10 mouse cellular contexts compared by ENCODE assay signal in genomic region chr3:50606986-50607385, GRCm38 (mm10).
DNase-seq lines count a peak whose midpoint lies in the region; TF ChIP-seq lines count a peak whose summit lies in the region.
"Had no signal": no experiment of that assay in that cellular context is flagged by ENCODE, and none has a peak within 500 bp of the region (broad histone marks: within the 10 kb centered on the region; RNA-seq: fewer than 3 reads in every experiment).

No protein-coding gene starts in this region.

- peak overlapping the region; percentile 32 for H3K27ac ChIP-seq in layer of hippocampus, adult 2 months
- no peak overlapping the region for H3K27ac ChIP-seq in heart, embryonic 10.5 days

- DNase-seq in adrenal gland, postnatal 14 days = peak; percentile 14
- DNase-seq in adrenal gland, postnatal 4 days (ENCODE audit: low spot score in 2 of 2) = no peak
- DNase-seq in layer of hippocampus, adult 2 months (ENCODE audit: low spot score in 2 of 2) = peak in 1 of 2 experiments; percentile 7
- DNase-seq in layer of hippocampus, postnatal 10 days (ENCODE audit: low spot score in 2 of 2) = no peak
- DNase-seq in brain, adult 2 months (ENCODE audit: low read depth, low spot score) = peak; percentile 88
- peak; percentile 22 to 68 for DNase-seq in cerebellum, postnatal 14 days
- DNase-seq in retina, postnatal 1 day = no peak
- no peak for DNase-seq in heart, embryonic 10.5 days (ENCODE audit: low spot score)
- DNase-seq: gastrocnemius, postnatal 10 days; kidney, postnatal 10 days had no signal

- 15% methylated on average over 1 of the region's 1 CpGs for WGBS in heart, embryonic 10.5 days

- no peak for TF ChIP-seq CTCF in layer of hippocampus, adult 2 months (conservative IDR thresholded peaks at IDR 0.05)

- no peaks in the 10 kb centered on the region for H3K4me1 ChIP-seq in heart, embryonic 10.5 days

- no peaks in the 10 kb centered on the region for H3K27me3 ChIP-seq in heart, embryonic 10.5 days (ENCODE audit: insufficient read depth, poor library complexity, severe bottlenecking)

- H3K36me3 ChIP-seq in heart, embryonic 10.5 days = no peaks in the 10 kb centered on the region

- H3K9me3 ChIP-seq in heart, embryonic 10.5 days = no peaks in the 10 kb centered on the region

- no peak overlapping the region for H3K4me3 ChIP-seq in layer of hippocampus, adult 2 months
- H3K4me3 ChIP-seq in heart, embryonic 10.5 days = no peak overlapping the region

Comparison
In these comparisons a context has a peak if more than half of its experiments do, and no peak if none do; other contexts are left out.
1. DNase-seq: peak in adrenal gland, postnatal 14 days (single experiment), brain, adult 2 months (single experiment) and cerebellum, postnatal 14 days (2 of 2); none in adrenal gland, postnatal 4 days (0 of 2), layer of hippocampus, postnatal 10 days (0 of 2), retina, postnatal 1 day (single experiment) and heart, embryonic 10.5 days (single experiment).